Mouse (Mus musculus) liver, adult 2 months (tissue): ENCODE results near the gene Mns1. TPM values are rescaled to one million over a fixed set of nuclear protein-coding genes. Genes with fewer than 3 reads are reported as not detected.
A peak's percentile ranks its signal among the peaks of the same experiment; 100 is the strongest.
"Not testable (repeated sequence)": the region's sequence is repeated elsewhere in the genome, so short reads cannot be mapped to it uniquely, and the experiment has no call there.

Source experiments
- DNase-seq: peaks from one replicate; pipeline ENCODE4 v3.0.0-alpha.2; 2011; ENCODE audit warnings: low read depth, low spot score; ENCODE audit errors: extremely low read depth
- H3K27ac ChIP-seq: fragments of 200-500 bp; replicated peaks from 2 replicates; pipeline ENCODE4 v1.5.1; 2012; ENCODE audit warnings: low read depth, mild to moderate bottlenecking, control low read depth, inconsistent platforms, low read length; ENCODE audit not compliant: insufficient read depth
- H3K27me3 ChIP-seq: fragments of 200-500 bp; 2 replicates; pipeline ENCODE4 v1.6.1; 2012; ENCODE audit warnings: mild to moderate bottlenecking, moderate library complexity, low read length, inconsistent platforms; ENCODE audit not compliant: control insufficient read depth, insufficient read depth
- H3K36me3 ChIP-seq: fragments of 200-500 bp; 2 replicates; pipeline ENCODE4 v1.6.1; 2012; ENCODE audit warnings: low read length, inconsistent platforms; ENCODE audit not compliant: control insufficient read depth, insufficient read depth
- H3K4me1 ChIP-seq: fragments of 200-500 bp; 2 replicates; pipeline ENCODE4 v1.6.1; 2011; ENCODE audit warnings: low read length; ENCODE audit not compliant: control insufficient read depth, insufficient read depth
- H3K4me3 ChIP-seq: fragments of 200-500 bp; 2 replicates; pipeline ENCODE4 v1.5.1; 2011; ENCODE audit warnings: low read depth, mild to moderate bottlenecking, control low read depth, low read length, moderate library complexity; ENCODE audit not compliant: insufficient read depth
- H3K79me2 ChIP-seq: fragments of 200-500 bp; 2 replicates; pipeline ENCODE4 v1.6.1; 2012; ENCODE audit warnings: inconsistent platforms, mild to moderate bottlenecking, low read length, moderate library complexity; ENCODE audit not compliant: control insufficient read depth, insufficient read depth
- H3K9ac ChIP-seq: fragments of 200-500 bp; 2 replicates; pipeline ENCODE4 v1.6.1; 2012; ENCODE audit warnings: low read depth, mild to moderate bottlenecking, control low read depth, inconsistent platforms, low read length
- CTCF ChIP-seq: fragments of 200-500 bp; IDR thresholded peaks from 2 replicates; pipeline ENCODE4 v1.5.1; 2011; ENCODE audit warnings: low read depth, low read length, control low read depth
- POLR2A ChIP-seq: fragments of 200-500 bp; IDR thresholded peaks from 2 replicates; pipeline ENCODE4 v1.6.1; 2011; ENCODE audit warnings: low read length, control low read depth; ENCODE audit not compliant: insufficient read depth; ENCODE audit errors: extremely low read depth
- WGBS: fragments of 180-500 bp; shearing (Covaris S2); methylation state at CpG from one replicate; pipeline ENCODE4 v1.1.7; 2018; 5-methylcytosine and 5-hydroxymethylcytosine counted together
- polyA plus RNA-seq: library from polyadenylated mRNA; depleted of rRNA; stranded (reverse); fragments of >200 nt; gene quantifications from 2 replicates; pipeline ENCODE4 v1.2.3, GENCODE M21; 2012
- total RNA-seq: library from RNA; depleted of rRNA; stranded (reverse); fragments of >200 nt; gene quantifications from 2 replicates; pipeline ENCODE4 v1.2.3, GENCODE M21; 2014

Gene Mns1
- total and polyA plus RNA-seq, 2 experiments = 0.02 to 0.18 TPM

GRCm38 (mm10) chr9:72393238-72393637, 44.6 kb upstream of the Mns1 start:
- H3K27me3 ChIP-seq = no peaks in the 10 kb centered on the region
- DNase-seq = no peak
- WGBS = 89% methylated on average over 15 of the region's 15 CpGs
- H3K4me3 ChIP-seq = no peak overlapping the region
- H3K36me3 ChIP-seq = no peaks in the 10 kb centered on the region
- TF ChIP-seq POLR2A = no peak
- no peak for TF ChIP-seq CTCF
- H3K4me1 ChIP-seq = no peaks in the 10 kb centered on the region
- no peak overlapping the region for H3K9ac ChIP-seq
- no peak overlapping the region for H3K27ac ChIP-seq
- no peaks in the 10 kb centered on the region for H3K79me2 ChIP-seq

GRCm38 (mm10) chr9:72393869-72394341, 43.9 kb upstream of the Mns1 start:
- H3K4me3 ChIP-seq = no peak overlapping the region
- TF ChIP-seq CTCF (no peak), POLR2A (no peak)
- H3K27me3 ChIP-seq = no peaks in the 10 kb centered on the region
- WGBS = 85% methylated on average over 8 of the region's 8 CpGs
- H3K36me3 ChIP-seq = no peaks in the 10 kb centered on the region
- H3K9ac ChIP-seq = no peak overlapping the region
- H3K27ac ChIP-seq = no peak overlapping the region
- H3K79me2 ChIP-seq = no peaks in the 10 kb centered on the region
- no peak for DNase-seq
- no peaks in the 10 kb centered on the region for H3K4me1 ChIP-seq

GRCm38 (mm10) chr9:72400121-72400520, 37.7 kb upstream of the Mns1 start:
- H3K79me2 ChIP-seq = no peaks in the 10 kb centered on the region
- TF ChIP-seq CTCF (no peak), POLR2A (no peak)
- H3K9ac ChIP-seq = no peak overlapping the region
- H3K27me3 ChIP-seq = no peaks in the 10 kb centered on the region
- WGBS = 49% methylated on average over 4 of the region's 4 CpGs
- H3K4me3 ChIP-seq = no peak overlapping the region
- H3K4me1 ChIP-seq = no peaks in the 10 kb centered on the region
- H3K36me3 ChIP-seq = no peaks in the 10 kb centered on the region
- no peak overlapping the region for H3K27ac ChIP-seq
- DNase-seq = no peak

- not testable (repeated sequence) for H3K4me1 ChIP-seq, H3K4me3 ChIP-seq, H3K27ac ChIP-seq, H3K36me3 ChIP-seq, H3K79me2 ChIP-seq, H3K27me3 ChIP-seq, H3K9ac ChIP-seq, DNase-seq
- 88% methylated on average over 4 of the region's 4 CpGs for WGBS
- peak; percentile 29; the same call in 1 of the 2 replicates for TF ChIP-seq CTCF
Measured at GRCm38 (mm10) chr9:72401769-72402168, 36.0 kb upstream of the Mns1 start.

GRCm38 (mm10) chr9:72403421-72403820, 34.4 kb upstream of the Mns1 start:
- Histone ChIP-seq H3K27me3 (no peaks in the 10 kb centered on the region), H3K4me1 (peaks cover 3% of the 10 kb centered on the region; the same call in 1 of the 2 replicates), H3K4me3 (no peak overlapping the region), H3K27ac (no peak overlapping the region), H3K36me3 (no peaks in the 10 kb centered on the region), H3K9ac (no peak overlapping the region), H3K79me2 (no peaks in the 10 kb centered on the region)
- 87% methylated on average over 6 of the region's 6 CpGs for WGBS
- DNase-seq = no peak
- no peak for TF ChIP-seq POLR2A
- TF ChIP-seq CTCF = no peak

- TF ChIP-seq CTCF (no peak), POLR2A (no peak)
- H3K9ac ChIP-seq = no peak overlapping the region
- H3K4me3 ChIP-seq = no peak overlapping the region
- H3K4me1 ChIP-seq = peaks cover 3% of the 10 kb centered on the region; the same call in 1 of the 2 replicates
- H3K36me3 ChIP-seq = no peaks in the 10 kb centered on the region
- WGBS = 90% methylated on average over 8 of the region's 8 CpGs
- H3K27ac ChIP-seq = no peak overlapping the region
- no peaks in the 10 kb centered on the region for H3K79me2 ChIP-seq
- no peak for DNase-seq
- no peaks in the 10 kb centered on the region for H3K27me3 ChIP-seq
Measured at GRCm38 (mm10) chr9:72404446-72404845, 33.4 kb upstream of the Mns1 start.
